Mouse (Mus musculus): ENCODE results near the gene Prpf38b. TPM values are rescaled to one million over a fixed set of nuclear protein-coding genes. Genes with fewer than 3 reads are reported as not detected.

The Prpf38b gene
- 72.2 and 72.4 TPM in 2 replicates for total RNA-seq (2021)
- long read RNA-seq, experiment 1, transcript Prpf38b-201 (6 exons, 3,026 nt) = major isoform, 19 of 37 reads
- long read RNA-seq, experiment 1, partial matches to known transcripts = 0 of 37 reads
- long read RNA-seq, experiment 1, other reads (novel, unspliced or antisense) = 18 of 37 reads
- long read RNA-seq, experiment 2, transcript Prpf38b-201 (6 exons, 3,026 nt) = major isoform, 9 of 29 reads
- long read RNA-seq, experiment 2, partial matches to known transcripts = 0 of 29 reads
- long read RNA-seq, experiment 2, other reads (novel, unspliced or antisense) = 19 of 29 reads

- peak; percentile 98 for DNase-seq
Observed at GRCm38 (mm10) chr3:108911548-108912413, at the start of gene Prpf38b. Gene Prpf38b, minus strand, starts transcription at chr3:108911727.

GRCm38 (mm10) chr3:108961226-108961625 lies 49.7 kb upstream of the Prpf38b start:
- no peak for DNase-seq

- DNase-seq = no peak
Observed at GRCm38 (mm10) chr3:108959680-108960295, 48.3 kb upstream of the Prpf38b start.

- no peak for DNase-seq
Observed at GRCm38 (mm10) chr3:108957976-108958375, 46.4 kb upstream of the Prpf38b start.

- no peak for DNase-seq
Observed at GRCm38 (mm10) chr3:108940996-108941395, 29.5 kb upstream of the Prpf38b start.

GRCm38 (mm10) chr3:108940001-108940633 lies 28.6 kb upstream of the Prpf38b start, which contains the start of gene Gm9857:
Gene Gm9857, minus strand, starts transcription at chr3:108940445.
- DNase-seq = peak; percentile 17

GRCm38 (mm10) chr3:108939573-108939972 lies 28.0 kb upstream of the Prpf38b start, which contains the start of gene Henmt1:
Gene Henmt1, plus strand, starts transcription at chr3:108939873.
- DNase-seq = no peak

GRCm38 (mm10) chr3:108938691-108939090 lies 27.2 kb upstream of the Prpf38b start:
- DNase-seq = no peak

- DNase-seq = no peak
Observed at GRCm38 (mm10) chr3:108933557-108933956, 22.0 kb upstream of the Prpf38b start.

- DNase-seq = no peak
Observed at GRCm38 (mm10) chr3:108926308-108926707, 14.8 kb upstream of the Prpf38b start.

- DNase-seq = no peak
Observed at GRCm38 (mm10) chr3:108925677-108926076, 14.2 kb upstream of the Prpf38b start.

GRCm38 (mm10) chr3:108921822-108922221 lies 10.3 kb upstream of the Prpf38b start:
- no peak for DNase-seq

- no peak for DNase-seq
Observed at GRCm38 (mm10) chr3:108920442-108921070, 9.0 kb upstream of the Prpf38b start.

- DNase-seq = no peak
Observed at GRCm38 (mm10) chr3:108918852-108919251, 7.3 kb upstream of the Prpf38b start.

- no peak for DNase-seq
Observed at GRCm38 (mm10) chr3:108917986-108918385, 6.5 kb upstream of the Prpf38b start.

GRCm38 (mm10) chr3:108916857-108917256 lies 5.3 kb upstream of the Prpf38b start:
- no peak for DNase-seq

GRCm38 (mm10) chr3:108915999-108916398 lies 4.5 kb upstream of the Prpf38b start:
- DNase-seq = no peak

GRCm38 (mm10) chr3:108911081-108911547 lies 413 bp downstream of the Prpf38b start:
- peak; percentile 81 for DNase-seq

- no peak for DNase-seq
Observed at GRCm38 (mm10) chr3:108910303-108911080, 1.0 kb downstream of the Prpf38b start.

- no peak for DNase-seq
Observed at GRCm38 (mm10) chr3:108902934-108903333, 8.6 kb downstream of the Prpf38b start.

GRCm38 (mm10) chr3:108902038-108902437 lies 9.5 kb downstream of the Prpf38b start:
- DNase-seq = no peak

All from adrenal gland, postnatal 14 days (tissue).